Mouse (Mus musculus) heart, postnatal 4 days (tissue): Measurements from ENCODE around the gene Lrch1. TPM values are rescaled to one million over a fixed set of nuclear protein-coding genes. Genes with fewer than 3 reads are reported as not detected.

Experiments used
- DNase-seq: peaks from one replicate; pipeline ENCODE4 v3.0.0; 2021
- total RNA-seq, 2 experiments: library from RNA; stranded (reverse); gene quantifications; 2 replicates each; pipeline ENCODE4 v1.2.3; 2021

Gene Lrch1
- total RNA-seq, 2 experiments from 2014 or later: 18.7 to 26.3 TPM

GRCm38 (mm10) chr14:74852965-74853758, 94.5 kb downstream of the Lrch1 start:
- DNase-seq: peak; percentile 53

- DNase-seq: no peak
Measured at GRCm38 (mm10) chr14:74851866-74852265, 95.8 kb downstream of the Lrch1 start.

- no peak for DNase-seq
Measured at GRCm38 (mm10) chr14:74849020-74849419, 98.7 kb downstream of the Lrch1 start.

- no peak for DNase-seq
Measured at GRCm38 (mm10) chr14:74848224-74848623, 99.5 kb downstream of the Lrch1 start.

GRCm38 (mm10) chr14:74847311-74848133, 100.2 kb downstream of the Lrch1 start:
- no peak for DNase-seq

GRCm38 (mm10) chr14:74846668-74847067, 101.0 kb downstream of the Lrch1 start:
- no peak for DNase-seq

GRCm38 (mm10) chr14:74845661-74846274, 101.9 kb downstream of the Lrch1 start:
- no peak for DNase-seq

GRCm38 (mm10) chr14:74841708-74842107, 106.0 kb downstream of the Lrch1 start:
- no peak for DNase-seq

GRCm38 (mm10) chr14:74841297-74841696, 106.4 kb downstream of the Lrch1 start:
- DNase-seq: no peak

GRCm38 (mm10) chr14:74840820-74841219, 106.9 kb downstream of the Lrch1 start:
- DNase-seq: no peak

- DNase-seq: no peak
Measured at GRCm38 (mm10) chr14:74840328-74840727, 107.3 kb downstream of the Lrch1 start.

- no peak for DNase-seq
Measured at GRCm38 (mm10) chr14:74838816-74839215, 108.9 kb downstream of the Lrch1 start.

GRCm38 (mm10) chr14:74835010-74835409, 112.7 kb downstream of the Lrch1 start:
- DNase-seq: no peak

- no peak for DNase-seq
Measured at GRCm38 (mm10) chr14:74834215-74834614, 113.5 kb downstream of the Lrch1 start.

GRCm38 (mm10) chr14:74831653-74832052, 116.0 kb downstream of the Lrch1 start:
- DNase-seq: no peak

GRCm38 (mm10) chr14:74831050-74831449, 116.6 kb downstream of the Lrch1 start:
- DNase-seq: no peak

- no peak for DNase-seq
Measured at GRCm38 (mm10) chr14:74830591-74830990, 117.1 kb downstream of the Lrch1 start.

- no peak for DNase-seq
Measured at GRCm38 (mm10) chr14:74822757-74823680, 124.7 kb downstream of the Lrch1 start.

GRCm38 (mm10) chr14:74822048-74822447, 125.6 kb downstream of the Lrch1 start:
- no peak for DNase-seq

GRCm38 (mm10) chr14:74820180-74820813, 127.4 kb downstream of the Lrch1 start:
- DNase-seq: peak; percentile 70

- DNase-seq: no peak
Measured at GRCm38 (mm10) chr14:74816705-74817104, 131.0 kb downstream of the Lrch1 start.
